Mouse (Mus musculus) limb, embryonic 13.5 days (tissue): ENCODE data around the gene Phf13. TPM values are rescaled to one million over a fixed set of nuclear protein-coding genes. Genes with fewer than 3 reads are reported as not detected.
A peak's percentile ranks its signal among the peaks of the same experiment; 100 is the strongest.

Experiments
- ATAC-seq: fragments of 200-750 bp; cut with Nextera tagmentation; 2 replicates; pipeline ENCODE4 v1.8.0; 2017; ENCODE audit warnings: low read depth, moderate number of reproducible peaks, moderate TSS enrichment; ENCODE audit not compliant: low FRiP score
- H3K27ac ChIP-seq: fragments of 300-500 bp; sonication (generic); 2 replicates; pipeline ENCODE4 v1.5.1; 2015; ENCODE audit warnings: inconsistent platforms, mild to moderate bottlenecking, moderate library complexity
- H3K27me3 ChIP-seq: fragments of 300-500 bp; sonication (generic); 2 replicates; pipeline ENCODE4 v1.6.1; 2015; ENCODE audit warnings: mild to moderate bottlenecking, inconsistent platforms
- H3K36me3 ChIP-seq: fragments of 300-500 bp; sonication (generic); 2 replicates; pipeline ENCODE4 v1.6.1; 2015; ENCODE audit warnings: inconsistent platforms, mild to moderate bottlenecking, moderate library complexity
- H3K4me1 ChIP-seq: fragments of 300-500 bp; sonication (generic); 2 replicates; pipeline ENCODE4 v1.6.1; 2015; ENCODE audit warnings: inconsistent platforms
- H3K4me2 ChIP-seq: fragments of 300-500 bp; sonication (generic); replicated peaks from 2 replicates; pipeline ENCODE4 v1.6.1; 2015; ENCODE audit warnings: inconsistent platforms, mild to moderate bottlenecking, moderate library complexity
- H3K4me3 ChIP-seq: fragments of 300-500 bp; sonication (generic); 2 replicates; pipeline ENCODE4 v1.5.1; 2015; ENCODE audit warnings: moderate library complexity, mild to moderate bottlenecking, inconsistent platforms
- H3K9ac ChIP-seq: fragments of 300-500 bp; sonication (generic); 2 replicates; pipeline ENCODE4 v1.6.1; 2015; ENCODE audit warnings: mild to moderate bottlenecking, inconsistent platforms
- H3K9me3 ChIP-seq: fragments of 300-500 bp; sonication (generic); 2 replicates; pipeline ENCODE4 v1.6.1; 2016; ENCODE audit warnings: inconsistent platforms
- WGBS: fragments of 180-500 bp; shearing (Covaris S2); methylation state at CpG from one replicate; pipeline ENCODE4 v1.1.7; 2015; 5-methylcytosine and 5-hydroxymethylcytosine counted together
- polyA plus RNA-seq: library from polyadenylated mRNA; unstranded; fragments of >200 nt; fragmentation: Nextera tagmentation; extraction: Ambion mirVana; gene quantifications from 2 replicates; pipeline ENCODE4 v1.2.1, GENCODE M21; 2015

Phf13 gene
- polyA plus RNA-seq, 1 experiment from 2014 or later: 39.2 TPM

DNA sequence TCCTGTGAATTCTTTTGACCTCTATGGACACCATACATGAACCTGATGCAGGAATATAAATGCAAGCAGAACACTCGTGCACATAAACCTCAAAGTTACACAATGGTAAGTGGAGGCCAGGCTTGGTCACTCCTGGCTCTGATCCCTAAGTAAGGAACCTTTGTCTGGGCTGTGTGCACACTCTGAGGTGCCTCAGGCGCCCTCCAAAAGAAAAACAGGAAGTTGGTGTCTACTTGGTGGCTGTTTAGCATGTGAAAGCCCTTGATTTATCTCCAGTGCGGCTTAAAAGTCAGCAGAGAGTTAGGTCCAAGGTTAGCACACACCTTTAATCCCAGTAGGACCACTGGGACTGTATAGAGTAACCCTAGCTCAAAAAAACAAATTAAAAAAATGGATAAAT, 3.4 kb upstream of the Phf13 start:
- H3K9ac ChIP-seq: no peak overlapping the region
- no peak overlapping the region for H3K4me2 ChIP-seq
- 78% methylated on average over 3 of the region's 3 CpGs for WGBS
- no peaks in the 10 kb centered on the region for H3K9me3 ChIP-seq
- no peaks in the 10 kb centered on the region for H3K36me3 ChIP-seq
- peaks cover 12% of the 10 kb centered on the region for H3K4me1 ChIP-seq
- H3K27me3 ChIP-seq: no peaks in the 10 kb centered on the region
- no peak for ATAC-seq
- H3K4me3 ChIP-seq: no peak overlapping the region
- H3K27ac ChIP-seq: no peak overlapping the region

DNA sequence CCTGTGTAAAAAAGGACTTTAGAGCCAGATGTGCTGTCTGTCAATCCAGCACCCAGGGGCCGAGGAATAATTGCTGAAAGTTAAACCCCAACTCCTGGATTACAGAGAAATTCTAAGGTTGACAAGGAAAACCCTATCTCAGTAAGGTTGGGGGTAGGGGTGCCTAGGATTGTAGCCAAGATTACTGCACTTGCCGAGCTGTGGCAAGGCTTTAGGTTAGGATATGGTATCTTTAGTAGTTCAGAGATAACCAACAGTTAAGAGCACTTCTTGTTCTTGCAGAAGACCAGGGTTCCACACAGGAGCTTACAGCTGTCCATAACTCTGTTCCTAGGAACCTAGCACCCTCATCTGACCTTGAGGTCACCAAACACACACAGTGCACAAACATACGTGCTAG, 1.6 kb upstream of the Phf13 start:
- 69% methylated on average over 3 of the region's 3 CpGs for WGBS

DNA sequence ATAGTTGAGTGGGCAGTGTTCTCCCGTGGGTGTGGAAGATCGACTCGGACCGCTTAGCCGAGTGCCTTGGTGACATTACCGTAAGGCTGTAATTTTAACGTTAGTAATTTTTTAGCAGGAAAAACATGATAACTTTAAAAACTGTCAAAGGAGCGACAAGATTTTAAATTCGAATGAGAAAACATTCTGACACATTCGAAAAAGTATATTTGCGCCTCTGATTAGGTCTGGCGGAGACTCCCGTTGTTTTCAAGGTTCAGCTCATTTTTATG, 829 bp upstream of the Phf13 start:
- Histone ChIP-seq H3K4me3 (peak overlapping the region; percentile 99), H3K27me3 (no peaks in the 10 kb centered on the region), H3K9me3 (no peaks in the 10 kb centered on the region), H3K36me3 (peaks cover 14% of the 10 kb centered on the region), H3K4me2 (peak overlapping the region; percentile 69), H3K27ac (peak overlapping the region; percentile 79), H3K4me1 (peaks cover 29% of the 10 kb centered on the region), H3K9ac (peak overlapping the region; percentile 82)
- no peak for ATAC-seq
- WGBS: 4% methylated on average over 13 of the region's 13 CpGs

More for the DNA sequence above, 1.6 kb upstream of the Phf13 start:
- Histone ChIP-seq H3K36me3 (peaks cover 6% of the 10 kb centered on the region), H3K9ac (peak overlapping the region; percentile 82), H3K4me1 (peaks cover 29% of the 10 kb centered on the region), H3K27ac (no peak overlapping the region), H3K27me3 (no peaks in the 10 kb centered on the region), H3K9me3 (no peaks in the 10 kb centered on the region), H3K4me2 (peak overlapping the region; percentile 69), H3K4me3 (peak overlapping the region; percentile 99)
- ATAC-seq: no peak

DNA sequence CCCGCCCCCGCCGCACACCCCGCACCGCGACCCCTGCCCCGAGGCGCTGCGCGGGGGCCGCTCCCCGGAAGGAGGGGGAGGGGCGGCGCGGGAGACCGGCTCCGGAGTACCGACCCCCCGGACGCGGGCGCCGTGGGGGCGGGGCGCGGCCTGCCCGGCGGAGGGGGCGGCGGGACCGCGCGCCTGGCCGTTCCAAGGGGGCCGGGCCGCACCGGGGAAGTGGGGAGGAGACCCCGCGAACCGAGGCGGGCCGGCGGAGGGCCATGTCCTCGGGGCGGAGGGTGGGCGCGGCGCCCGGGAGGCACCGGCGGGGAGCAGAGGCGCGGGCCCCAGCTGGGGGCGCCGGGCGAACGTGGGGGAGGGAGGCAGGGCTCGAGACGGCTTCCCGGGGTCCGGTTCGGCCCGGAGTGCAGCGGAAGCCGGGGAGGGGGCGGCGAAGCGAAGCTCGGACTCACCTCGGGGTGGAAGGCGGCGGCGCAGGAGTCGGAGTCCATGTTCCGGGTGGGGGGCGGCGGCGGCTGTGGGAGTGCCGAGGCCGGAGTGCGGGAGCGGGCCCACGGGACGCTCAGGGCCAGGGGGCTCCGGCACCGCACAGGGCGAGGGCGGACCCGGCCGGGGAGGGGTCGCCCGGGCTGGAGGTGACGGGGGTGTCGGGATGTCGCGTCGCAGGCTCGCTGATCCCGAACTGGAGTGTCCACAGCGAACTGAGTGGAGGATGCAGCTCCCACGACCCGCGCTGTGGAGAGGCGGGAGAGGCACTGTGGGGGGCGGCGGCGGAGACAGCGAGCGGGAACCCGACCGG, 486 bp downstream of the Phf13 start:
- Histone ChIP-seq H3K27me3 (no peaks in the 10 kb centered on the region), H3K4me2 (peak overlapping the region; percentile 87), H3K27ac (peak overlapping the region; percentile 89), H3K36me3 (peaks cover 27% of the 10 kb centered on the region), H3K9me3 (no peaks in the 10 kb centered on the region), H3K4me3 (peak overlapping the region; percentile 99), H3K9ac (peak overlapping the region; percentile 96), H3K4me1 (peaks cover 26% of the 10 kb centered on the region)
- ATAC-seq: peak; percentile 0
- under 1% methylated on average over 78 of the region's 111 CpGs for WGBS

DNA sequence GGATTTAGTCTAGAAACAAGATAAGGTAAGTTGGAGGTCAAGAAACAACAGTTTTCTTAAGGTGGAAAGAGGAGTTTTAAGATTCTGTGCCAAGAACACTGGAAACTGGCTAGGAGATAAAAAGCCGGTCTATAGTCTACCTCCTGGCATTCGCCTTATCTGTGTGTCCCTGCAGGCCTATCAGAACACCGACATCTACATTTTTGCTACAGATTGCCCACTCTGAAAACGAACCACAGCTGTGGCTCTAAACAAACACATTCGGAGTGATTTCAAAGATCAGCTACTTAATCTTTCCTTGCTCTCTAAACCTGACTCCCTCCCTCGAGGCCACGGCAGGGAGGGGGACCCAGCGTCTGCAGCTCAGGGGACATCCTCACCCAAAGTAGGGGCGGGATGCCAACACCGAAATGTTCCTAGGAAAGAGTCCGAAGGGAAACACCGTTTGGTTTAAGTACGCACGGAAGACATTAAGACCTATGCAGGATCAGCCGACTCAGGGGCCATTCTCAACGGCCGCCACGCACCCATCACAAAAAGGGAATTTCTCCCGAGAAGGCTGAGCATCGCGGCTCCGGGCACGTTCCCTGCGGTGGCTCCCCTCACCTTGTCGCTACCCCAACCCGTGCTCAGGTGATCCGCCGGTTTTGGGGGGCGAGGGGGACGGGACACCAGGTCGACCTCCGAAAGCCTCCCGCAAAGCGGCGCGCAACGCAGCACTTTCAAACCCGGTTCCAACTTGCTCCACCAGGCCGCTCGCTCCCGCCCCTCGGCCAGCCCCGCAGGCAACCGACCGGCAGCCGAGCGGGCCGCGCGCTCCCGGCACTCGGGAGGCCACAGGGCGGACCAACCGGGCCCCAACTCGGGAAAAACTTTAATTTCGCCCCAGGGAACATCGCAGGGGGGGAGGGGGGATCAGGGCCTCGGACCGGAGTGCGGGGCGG, 1.6 kb downstream of the Phf13 start:
- no peaks in the 10 kb centered on the region for H3K9me3 ChIP-seq
- ATAC-seq: no peak
- WGBS: under 1% methylated on average over 60 of the region's 61 CpGs

DNA sequence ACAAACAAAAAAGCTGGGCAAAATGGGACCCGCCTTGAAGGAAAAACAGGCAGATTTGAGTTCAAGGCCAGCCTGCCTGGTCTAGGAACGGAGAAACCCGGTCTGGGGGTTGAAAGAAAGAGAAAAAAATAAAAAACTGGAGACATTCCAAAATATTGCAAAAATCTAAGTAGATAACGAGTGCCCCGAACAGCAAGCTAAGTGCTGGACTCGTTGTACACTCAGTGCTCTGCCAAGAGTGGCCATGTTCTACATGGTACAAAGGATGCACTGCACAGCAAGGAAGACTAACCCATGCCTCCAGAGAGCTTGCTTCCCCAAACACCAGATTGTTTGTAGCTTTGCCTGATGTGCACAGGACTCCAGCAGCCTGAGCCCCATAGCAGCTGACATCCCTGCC, 3.0 kb downstream of the Phf13 start:
- Histone ChIP-seq H3K36me3 (peaks cover 37% of the 10 kb centered on the region), H3K27ac (no peak overlapping the region), H3K9ac (peak overlapping the region; percentile 96; the same call in 1 of the 2 replicates), H3K9me3 (no peaks in the 10 kb centered on the region), H3K4me3 (peak overlapping the region; percentile 99; the same call in 1 of the 2 replicates), H3K27me3 (no peaks in the 10 kb centered on the region), H3K4me2 (peak overlapping the region; percentile 87; the same call in 1 of the 2 replicates), H3K4me1 (peaks cover 32% of the 10 kb centered on the region)
- no peak for ATAC-seq
- WGBS: 80% methylated on average over 6 of the region's 6 CpGs

More for the DNA sequence above, 1.6 kb downstream of the Phf13 start:
- no peaks in the 10 kb centered on the region for H3K27me3 ChIP-seq
- peak overlapping the region; percentile 89 for H3K27ac ChIP-seq
- peaks cover 26% of the 10 kb centered on the region for H3K4me1 ChIP-seq
- H3K4me2 ChIP-seq: peak overlapping the region; percentile 87
- peak overlapping the region; percentile 96 for H3K9ac ChIP-seq
- H3K4me3 ChIP-seq: peak overlapping the region; percentile 99
- H3K36me3 ChIP-seq: peaks cover 37% of the 10 kb centered on the region

DNA sequence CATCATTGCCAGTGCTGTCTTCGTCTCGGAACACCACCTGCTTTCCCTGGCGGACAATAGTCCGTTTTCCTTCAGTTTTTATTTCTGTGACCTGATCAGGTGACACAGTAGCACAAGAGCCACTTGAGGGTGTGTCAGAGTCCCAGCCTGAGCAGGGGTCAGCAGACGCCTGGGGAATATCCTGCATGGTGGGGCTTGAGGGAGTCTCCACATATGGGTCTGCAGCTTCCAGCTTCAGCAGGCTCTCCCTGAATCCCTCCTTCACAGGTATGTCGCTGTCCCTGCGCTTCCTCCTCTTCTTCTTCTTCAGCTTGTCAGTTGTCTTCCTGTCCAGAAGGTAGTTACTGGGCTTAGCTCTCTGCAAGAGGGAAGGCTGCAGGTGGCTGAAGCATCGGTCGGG, 4.0 kb downstream of the Phf13 start:
- Histone ChIP-seq H3K9me3 (no peaks in the 10 kb centered on the region), H3K36me3 (peaks cover 37% of the 10 kb centered on the region), H3K4me3 (no peak overlapping the region), H3K27ac (no peak overlapping the region), H3K9ac (no peak overlapping the region), H3K4me1 (peaks cover 35% of the 10 kb centered on the region), H3K4me2 (no peak overlapping the region), H3K27me3 (no peaks in the 10 kb centered on the region)
- ATAC-seq: no peak
- 88% methylated on average over 9 of the region's 9 CpGs for WGBS

DNA sequence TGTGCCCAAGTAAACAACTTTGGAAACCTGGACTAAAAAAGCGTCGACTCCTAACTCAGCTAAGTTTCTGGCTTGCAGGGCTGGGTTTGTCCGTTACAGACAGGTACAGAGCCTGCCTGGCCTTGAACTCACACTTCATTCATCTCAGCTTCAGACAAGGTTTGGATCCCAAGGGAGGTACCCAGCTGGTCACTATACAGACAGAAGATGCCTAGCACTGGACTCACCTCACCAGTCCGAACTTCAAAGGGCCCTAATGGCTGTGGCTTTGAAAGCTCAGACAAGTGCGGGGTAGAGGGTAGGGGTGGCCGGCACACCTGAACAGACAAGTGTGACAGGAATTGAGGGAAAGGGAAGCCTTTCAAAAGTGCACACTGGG, 7.0 kb downstream of the Phf13 start:
- Histone ChIP-seq H3K4me3 (peak overlapping the region; percentile 89), H3K4me2 (peak overlapping the region; percentile 79), H3K9ac (peak overlapping the region; percentile 96), H3K27ac (peak overlapping the region; percentile 95; the same call in 1 of the 2 replicates), H3K9me3 (no peaks in the 10 kb centered on the region), H3K27me3 (no peaks in the 10 kb centered on the region), H3K4me1 (peaks cover 43% of the 10 kb centered on the region), H3K36me3 (peaks cover 53% of the 10 kb centered on the region)
- 22% methylated on average over 6 of the region's 6 CpGs for WGBS
- 0 out of 2 replicates have a peak, but pooled peaks have one; percentile 7 for ATAC-seq

DNA sequence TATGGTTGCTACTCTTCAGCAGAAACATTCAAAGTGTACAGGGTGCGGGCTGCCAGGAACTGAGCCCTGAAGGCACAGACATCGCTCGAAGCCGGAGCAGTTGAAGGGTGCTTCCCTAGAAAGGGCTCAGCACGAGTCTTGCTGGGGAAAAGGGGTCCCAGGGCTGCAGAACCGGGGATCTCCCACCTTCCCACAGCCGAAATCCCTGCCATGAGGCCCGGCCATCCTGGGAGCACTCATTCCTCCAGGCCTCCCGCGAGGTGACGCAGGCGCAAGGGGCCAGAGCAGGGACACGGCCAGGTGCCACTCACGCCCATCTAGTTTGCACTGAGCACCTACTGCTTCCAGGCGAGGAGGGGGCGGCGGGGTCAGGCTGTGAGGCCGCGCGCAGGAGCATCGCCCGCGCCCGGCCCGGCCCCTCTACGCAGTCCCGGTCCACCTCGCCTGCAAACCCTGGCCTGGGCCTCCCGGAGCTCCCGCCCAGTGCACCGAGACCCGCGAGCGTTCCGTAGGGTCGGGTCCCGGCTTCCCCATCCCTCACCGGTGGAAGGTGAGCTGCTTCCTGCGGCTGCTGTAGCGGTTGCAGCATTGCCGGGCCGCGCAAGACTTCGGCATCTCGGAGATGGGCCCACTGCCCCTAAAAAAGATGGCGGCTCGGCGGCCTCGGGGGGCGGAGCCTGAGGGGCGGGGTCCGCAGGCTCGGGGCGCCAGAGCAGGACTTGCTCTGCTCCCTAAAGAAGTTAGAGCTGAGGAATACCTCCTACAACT, 7.5 kb downstream of the Phf13 start, which contains the start of gene Thap3:
Thap3 (minus strand) TSS at position 656 of the 768 bp plus-strand sequence.
- peaks cover 38% of the 10 kb centered on the region for H3K4me1 ChIP-seq
- H3K36me3 ChIP-seq: peaks cover 58% of the 10 kb centered on the region

DNA sequence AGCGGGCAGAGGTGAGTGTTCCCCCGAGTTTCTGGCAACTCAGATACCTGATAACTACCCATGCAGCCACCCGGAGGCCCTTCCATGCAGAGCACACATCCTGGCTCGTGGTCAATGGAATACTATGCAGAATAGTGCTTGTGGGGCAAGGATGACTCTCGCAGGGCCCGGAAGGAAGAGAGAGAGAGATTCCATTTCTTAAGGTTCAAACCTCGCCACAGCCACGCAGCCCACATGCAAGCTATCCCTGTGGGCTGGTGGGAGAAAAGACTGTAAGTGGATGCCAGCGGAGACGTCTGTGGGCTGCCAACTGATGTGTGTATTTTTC, 8.1 kb downstream of the Phf13 start:
- Histone ChIP-seq H3K9ac (peak overlapping the region; percentile 96), H3K36me3 (peaks cover 59% of the 10 kb centered on the region), H3K27ac (peak overlapping the region; percentile 95; the same call in 1 of the 2 replicates), H3K4me3 (peak overlapping the region; percentile 89), H3K4me1 (peaks cover 32% of the 10 kb centered on the region), H3K27me3 (no peaks in the 10 kb centered on the region), H3K4me2 (peak overlapping the region; percentile 79), H3K9me3 (no peaks in the 10 kb centered on the region)
- no peak for ATAC-seq
- 28% methylated on average over 10 of the region's 10 CpGs for WGBS

More for the DNA sequence above, 7.5 kb downstream of the Phf13 start, which contains the start of gene Thap3:
- peak within 1 kb of the TSS; percentile 89 for H3K4me3 ChIP-seq
- H3K27me3 ChIP-seq: no peaks in the 10 kb centered on the region
- peak; percentile 87 for ATAC-seq
- H3K4me2 ChIP-seq: peak within 1 kb of the TSS; percentile 79
- peak within 1 kb of the TSS; percentile 96 for H3K9ac ChIP-seq
- H3K9me3 ChIP-seq: no peaks in the 10 kb centered on the region
- WGBS: under 1% methylated on average over 54 of the region's 54 CpGs
- H3K27ac ChIP-seq: peak within 1 kb of the TSS; percentile 95

DNA sequence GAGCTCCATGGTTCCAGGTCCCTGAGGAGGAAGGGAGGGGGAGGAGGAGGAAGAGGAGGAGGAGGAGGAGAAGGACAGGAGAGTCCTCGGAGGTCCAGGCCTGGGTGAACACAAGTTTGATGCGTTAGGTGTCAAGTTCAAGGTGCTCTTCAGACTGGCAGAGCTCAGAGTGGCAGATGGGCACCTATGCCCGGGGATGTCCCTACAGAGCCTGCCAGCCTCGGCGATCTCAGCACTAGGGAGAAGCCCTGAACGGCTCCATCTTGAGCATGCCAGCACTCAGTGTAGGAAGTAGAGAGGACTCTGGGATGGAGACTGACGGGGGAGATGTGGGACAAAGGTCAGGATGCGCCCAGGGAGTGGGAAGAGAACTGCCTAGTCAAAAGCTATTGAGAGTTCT, 9.4 kb downstream of the Phf13 start:
- no peak for ATAC-seq
- Histone ChIP-seq H3K27ac (no peak overlapping the region), H3K9me3 (no peaks in the 10 kb centered on the region), H3K36me3 (peaks cover 58% of the 10 kb centered on the region), H3K27me3 (no peaks in the 10 kb centered on the region), H3K4me2 (0 out of 2 replicates have a peak overlapping the region, but pooled peaks have one; percentile 11), H3K4me1 (peaks cover 30% of the 10 kb centered on the region), H3K4me3 (no peak overlapping the region), H3K9ac (peak overlapping the region; percentile 35; the same call in 1 of the 2 replicates)
- 65% methylated on average over 8 of the region's 8 CpGs for WGBS
